Mouse (Mus musculus) embryo, embryonic 10 days (tissue): ENCODE data around the gene Cog2.

Source experiments
- DNase-seq: peaks from one replicate; pipeline ENCODE4 v3.0.0-alpha.2; 2015; ENCODE audit warnings: low spot score

Gene Cog2

DNA sequence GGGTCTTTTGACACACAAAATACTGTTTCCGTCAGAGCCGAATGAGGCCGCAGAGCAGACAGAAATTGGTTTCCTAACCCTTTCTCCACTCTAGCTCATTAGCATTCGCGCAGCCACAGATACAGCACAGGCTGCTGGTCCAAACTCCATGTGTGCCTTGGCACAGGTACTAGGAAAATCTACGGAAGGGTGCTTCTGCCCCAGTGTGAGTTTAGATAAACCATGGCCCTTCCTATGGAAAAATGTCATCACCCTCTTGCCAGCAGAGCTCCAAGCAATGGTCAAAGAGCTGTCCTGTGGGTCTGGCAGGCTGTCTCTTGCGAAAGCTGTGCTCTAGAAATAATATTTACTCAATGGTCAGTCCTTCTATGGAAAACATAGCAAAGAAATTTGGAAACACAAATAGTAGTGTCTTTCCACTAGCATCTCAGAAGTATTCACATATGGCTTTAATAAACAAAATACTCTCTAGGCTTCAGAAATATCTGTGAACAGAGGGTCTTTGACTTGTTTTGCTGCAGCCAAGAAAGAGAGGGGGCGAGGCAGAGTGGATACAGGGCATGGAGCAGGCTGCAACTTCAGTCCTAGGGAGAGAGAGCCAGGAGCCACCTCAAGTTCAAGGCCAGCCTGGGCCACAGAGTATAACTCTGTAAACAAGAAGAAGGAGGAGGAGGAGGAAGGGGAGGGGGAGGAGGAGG, 51.3 kb downstream of the Cog2 start:
- peak; percentile 12 for DNase-seq

DNA sequence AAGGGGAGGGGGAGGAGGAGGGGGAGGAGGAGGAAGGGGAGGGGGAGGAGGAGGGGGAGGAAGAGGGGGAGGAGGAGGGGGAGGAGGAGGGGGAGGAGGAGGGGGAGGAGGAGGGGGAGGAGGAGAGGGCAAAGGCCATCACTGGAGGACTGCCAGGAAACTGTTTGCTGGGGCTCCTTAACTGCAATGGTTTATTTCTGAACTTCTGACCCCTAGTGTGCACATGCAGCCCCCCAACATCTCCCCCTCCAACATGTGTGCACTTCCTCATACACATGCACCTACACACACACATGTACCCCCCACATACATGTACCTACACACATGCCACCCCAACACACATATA, 51.8 kb downstream of the Cog2 start:
- DNase-seq = no peak

DNA sequence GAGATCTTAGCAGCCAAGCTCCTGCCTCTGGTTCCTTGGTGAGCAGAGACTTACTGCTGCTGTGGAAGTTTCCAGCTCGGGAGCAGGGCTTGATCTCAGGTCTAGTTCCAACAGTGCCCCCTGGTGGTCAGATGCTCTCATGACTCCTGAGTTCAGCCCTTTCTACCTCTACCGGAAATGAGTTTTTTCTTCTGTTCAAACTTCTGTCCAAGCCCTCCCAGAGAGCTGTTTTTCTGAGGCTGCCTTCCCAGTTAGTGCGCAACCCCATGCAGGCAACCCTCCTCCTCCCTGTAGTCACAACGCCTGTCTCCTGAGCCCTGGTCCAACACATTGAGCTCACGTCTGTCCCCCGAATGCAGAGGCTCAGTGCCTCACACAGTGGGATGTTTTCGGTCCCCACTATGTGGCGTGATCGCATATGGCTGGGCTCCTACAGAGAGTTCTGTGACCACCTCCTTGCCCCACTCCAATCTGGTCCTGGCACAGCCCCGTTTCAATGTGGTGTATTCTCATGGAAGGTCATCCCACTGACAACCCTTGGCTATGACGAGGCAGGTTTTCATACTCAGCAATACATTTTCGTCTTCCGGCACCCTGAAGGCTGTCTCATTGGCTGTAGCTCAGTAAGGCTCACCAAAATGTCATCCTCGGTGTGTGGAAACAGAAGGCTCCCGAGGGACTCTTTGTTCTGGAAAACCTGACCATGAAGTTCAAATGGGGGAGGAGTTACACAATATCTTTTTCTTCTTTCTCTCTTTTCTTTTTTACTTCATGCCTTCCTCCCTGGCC, 53.2 kb downstream of the Cog2 start:
- peak; percentile 95 for DNase-seq

DNA sequence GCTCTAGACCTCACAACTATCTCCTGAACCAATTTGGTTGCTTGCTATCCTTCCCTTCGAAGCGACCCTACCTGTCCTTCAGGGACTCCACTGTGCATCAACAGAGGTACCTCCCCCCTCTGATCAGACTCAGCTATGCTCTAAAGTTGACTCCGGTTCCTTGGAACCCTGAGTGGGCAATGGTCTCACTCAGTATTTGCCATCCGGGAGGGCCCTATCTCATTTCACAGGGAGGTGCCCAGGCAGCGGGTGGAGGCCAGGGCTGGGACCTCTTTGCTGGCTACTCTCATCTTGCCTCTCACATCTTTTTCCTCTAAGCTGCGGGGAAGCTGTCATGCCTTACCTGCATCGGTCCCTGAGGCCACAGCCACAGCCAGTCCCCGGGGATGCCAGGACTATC, 55.2 kb downstream of the Cog2 start, which contains the start of gene Capn9:
Gene Capn9, plus strand, starts transcription at position 301 of the 400 bp plus-strand sequence.
- no peak for DNase-seq

DNA sequence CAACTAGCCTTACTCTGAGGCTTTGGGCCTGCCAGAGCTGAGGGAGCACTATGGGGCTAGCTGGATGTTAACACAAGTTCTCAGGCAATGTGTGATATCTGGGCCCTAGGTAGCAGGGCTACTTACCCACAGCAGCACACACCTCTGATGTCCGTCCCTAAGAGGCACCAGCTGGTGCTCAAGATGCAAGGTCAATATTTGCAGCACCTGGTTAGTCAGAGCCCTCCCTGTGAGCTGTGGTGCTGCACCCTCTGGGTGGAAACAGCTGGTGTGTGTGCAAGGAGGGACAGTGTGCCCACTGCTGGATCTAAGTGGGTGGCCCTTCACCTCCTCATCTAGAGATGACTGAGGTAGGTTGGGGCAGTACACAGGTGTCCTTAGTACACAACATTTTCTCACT, 56.2 kb downstream of the Cog2 start:
- no peak for DNase-seq

DNA sequence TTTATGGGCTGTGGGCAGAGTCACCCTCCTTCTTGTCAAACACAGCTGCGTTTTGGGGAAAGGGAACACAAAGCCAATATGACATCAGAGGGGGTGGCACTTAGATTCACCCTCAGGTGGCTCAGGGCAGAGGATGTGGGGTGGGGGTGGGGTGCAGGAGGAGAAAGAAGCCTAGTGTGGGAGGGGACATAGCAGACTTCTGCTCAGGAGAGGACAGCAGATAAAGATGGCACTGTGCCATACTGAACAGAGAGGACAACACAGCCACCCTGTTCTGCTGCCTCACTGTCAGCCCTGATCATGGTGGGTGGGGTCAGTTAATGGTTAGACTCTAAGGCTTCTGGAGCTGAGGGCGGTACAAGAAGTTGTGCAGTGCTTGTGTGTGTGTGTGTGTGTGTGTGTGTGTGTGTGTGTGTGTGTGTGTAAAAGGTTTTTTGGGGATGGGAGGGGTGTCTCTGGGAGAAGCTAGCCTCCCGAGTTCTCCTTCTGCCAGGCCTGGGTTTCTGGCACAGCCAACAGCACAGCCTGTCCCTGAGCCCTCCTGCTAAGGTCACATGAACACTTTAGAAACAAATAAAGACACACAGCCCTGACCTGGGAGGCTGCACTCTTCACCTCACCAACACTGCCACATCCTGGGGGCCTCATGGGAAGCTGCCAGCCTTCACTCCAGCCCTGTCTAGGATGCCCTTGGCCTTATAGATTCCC, 65.3 kb downstream of the Cog2 start:
- DNase-seq = no peak

DNA sequence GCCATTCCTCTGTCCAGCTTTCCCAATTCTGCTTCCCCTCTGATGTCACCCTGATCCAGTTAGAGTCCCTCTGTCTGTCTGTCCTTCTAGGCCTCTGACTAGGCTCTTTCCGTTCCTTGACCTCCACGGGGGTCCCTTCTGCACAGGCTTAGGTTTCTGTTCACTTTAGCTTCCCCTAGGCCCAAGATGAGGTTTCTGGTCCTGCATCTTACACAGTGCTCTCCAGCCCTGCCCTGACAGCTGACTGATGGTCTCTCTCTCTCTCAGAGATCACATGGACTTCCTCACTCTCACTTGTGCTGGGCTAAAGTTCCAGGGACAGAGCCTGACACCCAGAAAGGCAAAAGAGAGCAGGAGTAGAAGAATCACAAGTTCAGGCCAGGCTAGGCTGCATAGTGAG, 66.0 kb downstream of the Cog2 start:
- DNase-seq = no peak

DNA sequence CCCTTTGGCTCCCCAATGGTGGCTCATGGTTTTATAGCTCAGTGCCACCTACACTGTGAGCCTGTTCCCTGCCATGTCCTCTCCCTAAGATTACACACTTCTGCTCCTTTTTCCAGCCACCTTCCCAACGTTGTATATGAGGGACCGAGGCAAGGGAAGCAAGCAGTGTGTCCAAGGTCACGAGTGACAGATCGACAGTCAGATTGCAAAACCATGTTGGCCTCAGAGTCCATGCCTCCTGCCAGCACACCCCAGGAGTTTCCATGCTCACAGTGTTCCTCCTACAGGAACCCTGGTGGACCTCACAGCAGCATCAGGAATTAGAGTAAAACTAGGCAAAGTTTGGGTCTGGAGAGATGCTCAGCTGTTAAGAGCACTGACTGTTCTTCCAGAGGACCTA, 68.8 kb downstream of the Cog2 start:
- DNase-seq = no peak
